Mouse (Mus musculus) embryonic facial prominence, embryonic 15.5 days (tissue): ENCODE measurements around the gene Exoc3l2. TPM values are rescaled to one million over a fixed set of nuclear protein-coding genes. Genes with fewer than 3 reads are reported as not detected.

Source experiments
- ATAC-seq: fragments of 200-750 bp; cut with Nextera tagmentation; 2 replicates; pipeline ENCODE4 v1.8.0; 2017; ENCODE audit warnings: low read depth, moderate TSS enrichment; ENCODE audit not compliant: insufficient number of reproducible peaks, low FRiP score, low TSS enrichment
- H3K27ac ChIP-seq: fragments of 300-500 bp; sonication (generic); replicated peaks from 2 replicates; pipeline ENCODE4 v1.5.1; 2015; ENCODE audit warnings: mild to moderate bottlenecking, inconsistent platforms
- H3K27me3 ChIP-seq: fragments of 300-500 bp; sonication (generic); 2 replicates; pipeline ENCODE4 v1.6.1; 2015; ENCODE audit warnings: inconsistent platforms
- H3K36me3 ChIP-seq: fragments of 300-500 bp; sonication (generic); 2 replicates; pipeline ENCODE4 v1.6.1; 2015; ENCODE audit warnings: mild to moderate bottlenecking, inconsistent platforms
- H3K4me1 ChIP-seq: fragments of 300-500 bp; sonication (generic); 2 replicates; pipeline ENCODE4 v1.6.1; 2015; ENCODE audit warnings: inconsistent platforms
- H3K4me2 ChIP-seq: fragments of 300-500 bp; sonication (generic); replicated peaks from 2 replicates; pipeline ENCODE4 v1.6.1; 2015; ENCODE audit warnings: mild to moderate bottlenecking, inconsistent platforms
- H3K4me3 ChIP-seq: fragments of 300-500 bp; sonication (generic); replicated peaks from 2 replicates; pipeline ENCODE4 v1.5.1; 2015; ENCODE audit warnings: mild to moderate bottlenecking, inconsistent platforms
- H3K9ac ChIP-seq: fragments of 300-500 bp; sonication (generic); 2 replicates; pipeline ENCODE4 v1.6.1; 2015; ENCODE audit warnings: inconsistent platforms
- H3K9me3 ChIP-seq: fragments of 300-500 bp; sonication (generic); replicated peaks from 2 replicates; pipeline ENCODE4 v1.6.1; 2016; ENCODE audit warnings: inconsistent platforms
- WGBS: fragments of 180-500 bp; shearing (Covaris S2); methylation state at CpG from one replicate; pipeline ENCODE4 v1.1.7; 2015; 5-methylcytosine and 5-hydroxymethylcytosine counted together
- polyA plus RNA-seq: library from polyadenylated mRNA; unstranded; fragments of >200 nt; fragmentation: Nextera tagmentation; extraction: Ambion mirVana; gene quantifications from 2 replicates; pipeline ENCODE4 v1.2.1, GENCODE M21; 2015

Gene Exoc3l2
- polyA plus RNA-seq, 1 experiment from 2014 or later: 1.2 TPM

- H3K27ac ChIP-seq: no peak overlapping the region
- WGBS: 1% methylated on average over 64 of the region's 64 CpGs
- H3K4me2 ChIP-seq: peak overlapping the region; percentile 89
- H3K27me3 ChIP-seq: peaks cover 68% of the 10 kb centered on the region
- H3K36me3 ChIP-seq: peaks cover 6% of the 10 kb centered on the region
- peak overlapping the region; percentile 46 for H3K4me3 ChIP-seq
- ATAC-seq: 0 out of 2 replicates have a peak, but pooled peaks have one; percentile 47
- peaks cover 29% of the 10 kb centered on the region for H3K4me1 ChIP-seq
- no peaks in the 10 kb centered on the region for H3K9me3 ChIP-seq
- H3K9ac ChIP-seq: peak overlapping the region; percentile 15; the same call in 1 of the 2 replicates
Observed at GRCm38 (mm10) chr7:19523757-19524419, 60.8 kb downstream of the Exoc3l2 start.

- 9% methylated on average over 24 of the region's 24 CpGs for WGBS
- Histone ChIP-seq H3K27ac (no peak overlapping the region), H3K36me3 (peaks cover 13% of the 10 kb centered on the region), H3K27me3 (peaks cover 61% of the 10 kb centered on the region), H3K4me3 (peak overlapping the region; percentile 46), H3K9me3 (no peaks in the 10 kb centered on the region), H3K4me2 (peak overlapping the region; percentile 89), H3K4me1 (peaks cover 29% of the 10 kb centered on the region), H3K9ac (no peak overlapping the region)
- no peak for ATAC-seq
Observed at GRCm38 (mm10) chr7:19524420-19525104, 61.4 kb downstream of the Exoc3l2 start.

GRCm38 (mm10) chr7:19525105-19525481 lies 62.0 kb downstream of the Exoc3l2 start:
- H3K4me1 ChIP-seq: peaks cover 23% of the 10 kb centered on the region
- H3K27me3 ChIP-seq: peaks cover 56% of the 10 kb centered on the region
- no peak for ATAC-seq
- peaks cover 18% of the 10 kb centered on the region for H3K36me3 ChIP-seq
- no peak overlapping the region for H3K9ac ChIP-seq
- no peak overlapping the region for H3K27ac ChIP-seq
- WGBS: 67% methylated on average over 2 of the region's 2 CpGs
- no peak overlapping the region for H3K4me2 ChIP-seq
- H3K9me3 ChIP-seq: no peaks in the 10 kb centered on the region
- H3K4me3 ChIP-seq: no peak overlapping the region

GRCm38 (mm10) chr7:19531077-19531476 lies 67.9 kb downstream of the Exoc3l2 start:
- Histone ChIP-seq H3K4me1 (no peaks in the 10 kb centered on the region), H3K27ac (no peak overlapping the region), H3K36me3 (peaks cover 74% of the 10 kb centered on the region), H3K27me3 (no peaks in the 10 kb centered on the region), H3K9me3 (no peaks in the 10 kb centered on the region), H3K9ac (no peak overlapping the region), H3K4me3 (no peak overlapping the region), H3K4me2 (no peak overlapping the region)
- ATAC-seq: no peak
- 75% methylated on average over 10 of the region's 10 CpGs for WGBS

GRCm38 (mm10) chr7:19532240-19532639 lies 69.1 kb downstream of the Exoc3l2 start:
- no peaks in the 10 kb centered on the region for H3K27me3 ChIP-seq
- no peak for ATAC-seq
- H3K36me3 ChIP-seq: peaks cover 74% of the 10 kb centered on the region
- H3K4me3 ChIP-seq: no peak overlapping the region
- H3K4me1 ChIP-seq: no peaks in the 10 kb centered on the region
- WGBS: 86% methylated on average over 14 of the region's 14 CpGs
- no peak overlapping the region for H3K27ac ChIP-seq
- H3K9me3 ChIP-seq: no peaks in the 10 kb centered on the region
- no peak overlapping the region for H3K9ac ChIP-seq
- H3K4me2 ChIP-seq: no peak overlapping the region

GRCm38 (mm10) chr7:19534676-19535075 lies 71.5 kb downstream of the Exoc3l2 start:
- H3K9ac ChIP-seq: no peak overlapping the region
- no peak overlapping the region for H3K4me3 ChIP-seq
- no peaks in the 10 kb centered on the region for H3K9me3 ChIP-seq
- no peak for ATAC-seq
- H3K4me1 ChIP-seq: no peaks in the 10 kb centered on the region
- 93% methylated on average over 10 of the region's 10 CpGs for WGBS
- H3K27me3 ChIP-seq: no peaks in the 10 kb centered on the region
- no peak overlapping the region for H3K4me2 ChIP-seq
- no peak overlapping the region for H3K27ac ChIP-seq
- H3K36me3 ChIP-seq: peaks cover 60% of the 10 kb centered on the region

- H3K9ac ChIP-seq: no peak overlapping the region
- H3K9me3 ChIP-seq: no peaks in the 10 kb centered on the region
- no peak overlapping the region for H3K4me3 ChIP-seq
- no peak overlapping the region for H3K4me2 ChIP-seq
- WGBS: 87% methylated on average over 2 of the region's 2 CpGs
- peaks cover 29% of the 10 kb centered on the region for H3K4me1 ChIP-seq
- no peaks in the 10 kb centered on the region for H3K27me3 ChIP-seq
- no peaks in the 10 kb centered on the region for H3K36me3 ChIP-seq
- ATAC-seq: no peak
- H3K27ac ChIP-seq: no peak overlapping the region
Observed at GRCm38 (mm10) chr7:19540771-19541566, 77.8 kb downstream of the Exoc3l2 start.

- Histone ChIP-seq H3K4me3 (no peak overlapping the region), H3K36me3 (no peaks in the 10 kb centered on the region), H3K9ac (no peak overlapping the region), H3K27ac (peak overlapping the region; percentile 60; the same call in 1 of the 2 replicates), H3K9me3 (no peaks in the 10 kb centered on the region), H3K27me3 (no peaks in the 10 kb centered on the region), H3K4me2 (no peak overlapping the region), H3K4me1 (peaks cover 36% of the 10 kb centered on the region)
- ATAC-seq: peak; percentile 11
- 73% methylated on average over 7 of the region's 7 CpGs for WGBS
Observed at GRCm38 (mm10) chr7:19541681-19542154, 78.6 kb downstream of the Exoc3l2 start.

GRCm38 (mm10) chr7:19542155-19542691 lies 79.1 kb downstream of the Exoc3l2 start:
- Histone ChIP-seq H3K4me3 (no peak overlapping the region), H3K27ac (peak overlapping the region; percentile 60), H3K9me3 (no peaks in the 10 kb centered on the region), H3K36me3 (no peaks in the 10 kb centered on the region), H3K27me3 (no peaks in the 10 kb centered on the region), H3K4me2 (no peak overlapping the region), H3K4me1 (peaks cover 36% of the 10 kb centered on the region), H3K9ac (no peak overlapping the region)
- peak; percentile 84 for ATAC-seq
- WGBS: 53% methylated on average over 8 of the region's 8 CpGs

- Histone ChIP-seq H3K36me3 (no peaks in the 10 kb centered on the region), H3K4me3 (no peak overlapping the region), H3K4me2 (no peak overlapping the region), H3K4me1 (peaks cover 41% of the 10 kb centered on the region), H3K27me3 (no peaks in the 10 kb centered on the region), H3K9me3 (no peaks in the 10 kb centered on the region), H3K9ac (no peak overlapping the region), H3K27ac (no peak overlapping the region)
- no peak for ATAC-seq
- 46% methylated on average over 6 of the region's 6 CpGs for WGBS
Observed at GRCm38 (mm10) chr7:19543584-19543983, 80.5 kb downstream of the Exoc3l2 start.

GRCm38 (mm10) chr7:19546007-19546406 lies 82.9 kb downstream of the Exoc3l2 start:
- 35% methylated on average over 3 of the region's 3 CpGs for WGBS
- no peaks in the 10 kb centered on the region for H3K27me3 ChIP-seq
- no peak for ATAC-seq
- no peak overlapping the region for H3K4me2 ChIP-seq
- H3K4me3 ChIP-seq: no peak overlapping the region
- no peaks in the 10 kb centered on the region for H3K9me3 ChIP-seq
- H3K27ac ChIP-seq: no peak overlapping the region
- peaks cover 37% of the 10 kb centered on the region for H3K4me1 ChIP-seq
- H3K36me3 ChIP-seq: no peaks in the 10 kb centered on the region
- no peak overlapping the region for H3K9ac ChIP-seq
